ENCODE assay signal across 9 mouse cellular contexts in the genomic region with DNA sequence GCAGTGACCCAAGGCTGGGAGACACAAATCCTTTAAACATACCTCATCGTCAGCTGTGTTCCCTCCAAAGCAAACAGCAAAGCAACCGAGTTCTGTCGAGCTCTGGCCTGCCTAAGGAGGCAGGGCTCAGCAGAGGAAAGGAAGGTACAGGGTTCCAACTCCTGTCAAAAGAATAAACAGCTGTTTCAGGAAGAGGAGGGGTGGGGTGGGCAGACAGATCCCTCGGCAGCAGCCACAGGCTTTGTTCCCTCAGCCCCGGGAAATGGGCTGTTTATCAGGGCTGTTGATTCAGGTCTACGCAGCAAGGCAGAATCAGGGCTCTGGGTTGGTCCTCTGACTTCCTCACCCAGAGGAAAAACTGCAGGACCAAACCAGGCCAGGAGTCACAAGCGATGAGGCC. TPM values are rescaled to one million over a fixed set of nuclear protein-coding genes. Genes with fewer than 3 reads are reported as not detected.
DNase-seq lines count a peak whose midpoint lies in the region; ATAC-seq and TF ChIP-seq lines count a peak whose summit lies in the region.
"Had no signal": no experiment of that assay in that cellular context is flagged by ENCODE, and none has a peak within 500 bp of the region (broad histone marks: within the 10 kb centered on the region; RNA-seq: fewer than 3 reads in every experiment).

No protein-coding gene starts in this region.

- peak overlapping the region; percentile 31 for H3K4me2 ChIP-seq in embryonic facial prominence, embryonic 14.5 days (ENCODE audit: low read depth, low read length)
- H3K4me2 ChIP-seq in lung, embryonic 14.5 days, result peak overlapping the region; percentile 48
- H3K4me2 ChIP-seq in forebrain, embryonic 14.5 days (ENCODE audit: low read length), result no peak overlapping the region

- DNase-seq in embryonic facial prominence, embryonic 14.5 days (ENCODE audit: low spot score), result peak; percentile 55
- DNase-seq in kidney, adult 11 months, result peak; percentile 53
- DNase-seq in lung, embryonic 14.5 days, result peak; percentile 58
- no peak for DNase-seq in forebrain, embryonic 14.5 days (ENCODE audit: low spot score)
- DNase-seq in layer of hippocampus, postnatal 14 days (ENCODE audit: low spot score in 2 of 2), result no peak
- DNase-seq in layer of hippocampus, postnatal 36 days, result no peak

- H3K4me3 ChIP-seq in brown adipose tissue, adult 24 weeks (ENCODE audit: insufficient read depth, low read depth, low read length), result peak overlapping the region; percentile 66
- no peak overlapping the region for H3K4me3 ChIP-seq in embryonic facial prominence, embryonic 14.5 days (ENCODE audit: low read depth, low read length)
- peak overlapping the region; percentile 18; the same call in 1 of the 2 replicates for H3K4me3 ChIP-seq in lung, embryonic 14.5 days (ENCODE audit: low read depth, low read length)
- no peak overlapping the region for H3K4me3 ChIP-seq in forebrain, embryonic 14.5 days (ENCODE audit: low read depth, low read length)

- H3K27ac ChIP-seq in brown adipose tissue, adult 24 weeks (replicated peaks; ENCODE audit: low read depth, low read length), result peak overlapping the region; percentile 93
- peak overlapping the region; percentile 50 for H3K27ac ChIP-seq in embryonic facial prominence, embryonic 14.5 days (replicated peaks; ENCODE audit: low read depth, low read length)
- peak overlapping the region; percentile 67 for H3K27ac ChIP-seq in lung, embryonic 14.5 days (ENCODE audit: low read depth)
- H3K27ac ChIP-seq in forebrain, embryonic 14.5 days (ENCODE audit: low read depth, low read length), result no peak overlapping the region

- no peaks in the 10 kb centered on the region for H3K36me3 ChIP-seq in embryonic facial prominence, embryonic 14.5 days (ENCODE audit: control insufficient read depth, insufficient read depth, low read length)
- no peaks in the 10 kb centered on the region for H3K36me3 ChIP-seq in lung, embryonic 14.5 days (ENCODE audit: insufficient read depth)
- no peaks in the 10 kb centered on the region for H3K36me3 ChIP-seq in forebrain, embryonic 14.5 days (ENCODE audit: control insufficient read depth, insufficient read depth, low read length)

- H3K4me1 ChIP-seq in brown adipose tissue, adult 24 weeks (ENCODE audit: control insufficient read depth, insufficient read depth, insufficient read length, low read length), result peaks cover 30% of the 10 kb centered on the region
- H3K4me1 ChIP-seq in embryonic facial prominence, embryonic 14.5 days (ENCODE audit: control insufficient read depth, insufficient read depth, low read length), result peaks cover 32% of the 10 kb centered on the region
- H3K4me1 ChIP-seq in lung, embryonic 14.5 days (ENCODE audit: insufficient read depth), result peaks cover 16% of the 10 kb centered on the region
- no peaks in the 10 kb centered on the region for H3K4me1 ChIP-seq in forebrain, embryonic 14.5 days (ENCODE audit: control insufficient read depth, insufficient read depth, low read length)

- 24% methylated on average over 7 of the region's 7 CpGs for WGBS in embryonic facial prominence, embryonic 14.5 days
- WGBS in lung, embryonic 14.5 days, result 13% methylated on average over 7 of the region's 7 CpGs
- 43% methylated on average over 7 of the region's 7 CpGs for WGBS in forebrain, embryonic 14.5 days

- H3K9ac ChIP-seq in embryonic facial prominence, embryonic 14.5 days (ENCODE audit: low read depth, low read length), result peak overlapping the region; percentile 40; the same call in 1 of the 2 replicates
- no peak overlapping the region; the same call in 1 of the 2 replicates for H3K9ac ChIP-seq in lung, embryonic 14.5 days
- no peak overlapping the region for H3K9ac ChIP-seq in forebrain, embryonic 14.5 days (ENCODE audit: low read length)

- no peaks in the 10 kb centered on the region for H3K9me3 ChIP-seq in embryonic facial prominence, embryonic 14.5 days (ENCODE audit: control insufficient read depth, low read length)
- no peaks in the 10 kb centered on the region for H3K9me3 ChIP-seq in lung, embryonic 14.5 days (ENCODE audit: low read depth, low read length)
- H3K9me3 ChIP-seq in forebrain, embryonic 14.5 days (replicated peaks; ENCODE audit: control insufficient read depth, low read length), result no peaks in the 10 kb centered on the region

- no peaks in the 10 kb centered on the region for H3K27me3 ChIP-seq in embryonic facial prominence, embryonic 14.5 days (replicated peaks; ENCODE audit: control insufficient read depth, insufficient read depth, low read length)
- H3K27me3 ChIP-seq in lung, embryonic 14.5 days (ENCODE audit: insufficient read depth, low read length), result no peaks in the 10 kb centered on the region
- H3K27me3 ChIP-seq in forebrain, embryonic 14.5 days (replicated peaks; ENCODE audit: control insufficient read depth, insufficient read depth, low read length), result no peaks in the 10 kb centered on the region

- ATAC-seq in embryonic facial prominence, embryonic 14.5 days (ENCODE audit: low read depth), result peak; percentile 64
- ATAC-seq in lung, embryonic 14.5 days (ENCODE audit: insufficient read depth), result peak; percentile 68
- no peak for ATAC-seq in erythroid progenitor cell, adult 5-6 weeks (replicated peaks; ENCODE audit: low FRiP score, poor library complexity, severe bottlenecking)
- no peak for ATAC-seq in forebrain, embryonic 14.5 days

- TF ChIP-seq CTCF in lung, embryonic 14.5 days (IDR thresholded peaks at IDR 0.05; ENCODE audit: low read depth), result no peak

RNA-seq across cellular contexts. Expression of gene Ggta1, which starts 30.6 kb away (rescaled TPM):
- 8.8 and 14.5 TPM in 2 replicates for polyA plus RNA-seq in brown adipose tissue, adult 24 weeks (2012; ENCODE audit: insufficient read depth, insufficient read length, missing spikeins)
- 32.5 and 35.7 TPM in 2 replicates for polyA plus RNA-seq in embryonic facial prominence, embryonic 14.5 days (2014; fragmentation: Nextera tagmentation; extraction: Ambion mirVana)
- polyA plus RNA-seq in lung, embryonic 14.5 days (2014; fragmentation: Nextera tagmentation; extraction: Ambion mirVana), result 16.4 and 16.9 TPM in 2 replicates
- 12.2 and 14.4 TPM in 2 replicates for total RNA-seq in erythroid progenitor cell, adult 5-6 weeks (2015; ENCODE audit: low replicate concordance)
- total RNA-seq in erythroid progenitor cell, adult 5-6 weeks (2017; ENCODE audit: low replicate concordance), result 6.2 and 6.8 TPM in 2 replicates
- 5.0 and 6.1 TPM in 2 replicates for polyA plus RNA-seq in forebrain, embryonic 14.5 days (2014; fragmentation: Nextera tagmentation; extraction: Ambion mirVana)
- total RNA-seq in layer of hippocampus, postnatal 14 days (2021), result 1 to 10 TPM; 2.8 to 3.8 TPM
- 1 to 10 TPM; 1.7 to 2.6 TPM for total RNA-seq in layer of hippocampus, postnatal 36 days (2021)

RNA-seq across cellular contexts. Expression of gene 4930402F06Rik, which starts 35.5 kb away (rescaled TPM):
- not detected in 2 replicates for polyA plus RNA-seq in brown adipose tissue, adult 24 weeks (2012; ENCODE audit: insufficient read depth, insufficient read length, missing spikeins)
- not detected in 2 replicates for polyA plus RNA-seq in embryonic facial prominence, embryonic 14.5 days (2014; fragmentation: Nextera tagmentation; extraction: Ambion mirVana)
- not detected in 2 replicates for polyA plus RNA-seq in lung, embryonic 14.5 days (2014; fragmentation: Nextera tagmentation; extraction: Ambion mirVana)
- not detected in 2 replicates for total RNA-seq in erythroid progenitor cell, adult 5-6 weeks (2015; ENCODE audit: low replicate concordance)
- total RNA-seq in erythroid progenitor cell, adult 5-6 weeks (2017; ENCODE audit: low replicate concordance), result not detected in 2 replicates
- not detected in 2 replicates for polyA plus RNA-seq in forebrain, embryonic 14.5 days (2014; fragmentation: Nextera tagmentation; extraction: Ambion mirVana)
- total RNA-seq in layer of hippocampus, postnatal 14 days (2021), result not detected
- total RNA-seq in layer of hippocampus, postnatal 36 days (2021), result not detected
- total RNA-seq: granulocyte monocyte progenitor cell, adult 5-6 weeks had no signal

Comparison
In these comparisons a context has a peak if more than half of its experiments do, and no peak if none do; other contexts are left out.
1. H3K4me3 ChIP-seq: peak in brown adipose tissue, adult 24 weeks (single experiment) and lung, embryonic 14.5 days (single experiment); none in embryonic facial prominence, embryonic 14.5 days (single experiment) and forebrain, embryonic 14.5 days (single experiment).
2. ATAC-seq: peak in embryonic facial prominence, embryonic 14.5 days (single experiment) and lung, embryonic 14.5 days (single experiment); none in erythroid progenitor cell, adult 5-6 weeks (single experiment) and forebrain, embryonic 14.5 days (single experiment).
3. DNase-seq: peak in embryonic facial prominence, embryonic 14.5 days (single experiment), kidney, adult 11 months (single experiment) and lung, embryonic 14.5 days (single experiment); none in forebrain, embryonic 14.5 days (single experiment), layer of hippocampus, postnatal 14 days (0 of 2) and layer of hippocampus, postnatal 36 days (0 of 2).